Mouse (Mus musculus) kidney, adult 8-10 months (tissue): ENCODE measurements around the gene Cd209f.
A peak's percentile ranks its signal among the peaks of the same experiment; 100 is the strongest.
"Not testable (repeated sequence)": the region's sequence is repeated elsewhere in the genome, so short reads cannot be mapped to it uniquely, and the experiment has no call there.

Source experiments
- DNase-seq, 2 experiments: peaks; one replicate each; pipeline ENCODE4 v3.0.0; 2022

Cd209f gene

GRCm38 (mm10) chr8:4105735-4106134 is at the start of gene Cd209f:
Gene Cd209f, minus strand, starts transcription at chr8:4105835.
- not testable (repeated sequence) for DNase-seq

GRCm38 (mm10) chr8:4154878-4155277 is 49.2 kb upstream of the Cd209f start:
- no peak for DNase-seq

GRCm38 (mm10) chr8:4147272-4147671 is 41.6 kb upstream of the Cd209f start:
- DNase-seq: no peak

- no peak for DNase-seq
Observed at GRCm38 (mm10) chr8:4141721-4142120, 36.1 kb upstream of the Cd209f start.

GRCm38 (mm10) chr8:4139660-4140646 is 34.3 kb upstream of the Cd209f start:
- DNase-seq: peak; percentile 43 to 79

- DNase-seq: no peak
Observed at GRCm38 (mm10) chr8:4133798-4134197, 28.2 kb upstream of the Cd209f start, which contains the start of gene Cd209g. Gene Cd209g, plus strand, starts transcription at chr8:4134098.

GRCm38 (mm10) chr8:4088514-4088913 is 17.1 kb downstream of the Cd209f start:
- not testable (repeated sequence) for DNase-seq

- DNase-seq: not testable (repeated sequence)
Observed at GRCm38 (mm10) chr8:4087180-4087722, 18.4 kb downstream of the Cd209f start.
